In genomic region chr15:82353078-82353744, GRCm38 (mm10) we compare ENCODE assay signal across 8 mouse cellular contexts. TPM values are rescaled to one million over a fixed set of nuclear protein-coding genes. Genes with fewer than 3 reads are reported as not detected.
A peak's percentile ranks its signal among the peaks of the same experiment; 100 is the strongest.
DNase-seq lines count a peak whose midpoint lies in the region; ATAC-seq and TF ChIP-seq lines count a peak whose summit lies in the region.

No protein-coding gene starts in this region.

- peaks cover 39% of the 10 kb centered on the region for H3K4me1 ChIP-seq in heart, embryonic 13.5 days
- peaks cover 0 to 5% of the 10 kb centered on the region in 2 experiments; a peak in 1 of 4 replicates for H3K4me1 ChIP-seq in ES-E14 (ENCODE audit: control insufficient read depth in 2 of 2, insufficient read depth in 2 of 2, low read length in 2 of 2, poor library complexity in 1 of 2)
- peaks cover 26% of the 10 kb centered on the region for H3K4me1 ChIP-seq in forebrain, embryonic 15.5 days
- peaks cover 58% of the 10 kb centered on the region for H3K4me1 ChIP-seq in liver, embryonic 12.5 days

- intact Hi-C loops in heart, postnatal 14 days (cut with DNase I): no loop called here
- intact Hi-C loops in left cerebral cortex, postnatal 14 days (cut with DNase I): no loop called here

- no peak for ATAC-seq in heart, embryonic 13.5 days (ENCODE audit: extremely low read depth, insufficient number of reproducible peaks, low FRiP score, low TSS enrichment)
- ATAC-seq in forebrain, embryonic 15.5 days (replicated peaks): peak; percentile 1; the same call in 1 of the 2 replicates
- no peak for ATAC-seq in liver, embryonic 12.5 days

- WGBS in heart, embryonic 13.5 days: 25% methylated on average over 14 of the region's 14 CpGs
- 31% methylated on average over 14 of the region's 14 CpGs for WGBS in forebrain, embryonic 15.5 days
- WGBS in liver, embryonic 12.5 days (ENCODE audit: insufficient replicate concordance): 16% methylated on average over 14 of the region's 14 CpGs

- H3K4me2 ChIP-seq in heart, embryonic 13.5 days: peak overlapping the region; percentile 90
- H3K4me2 ChIP-seq in forebrain, embryonic 15.5 days (replicated peaks): peak overlapping the region; percentile 81
- peak overlapping the region; percentile 84 for H3K4me2 ChIP-seq in liver, embryonic 12.5 days

- in situ Hi-C loops in ES-E14 (cut with MboI; ENCODE audit: low sequenced_read_pairs in 2 of 2, unreplicated experiment in 2 of 2): loop anchor here in 1 of 2 experiments (10.0 kb wide), 1 partner anchor 692 kb away; no protein-coding TSS in a partner anchor

- no peaks in the 10 kb centered on the region for H3K27me3 ChIP-seq in heart, embryonic 13.5 days (replicated peaks)
- no peaks in the 10 kb centered on the region for H3K27me3 ChIP-seq in forebrain, embryonic 15.5 days
- no peaks in the 10 kb centered on the region for H3K27me3 ChIP-seq in liver, embryonic 12.5 days (replicated peaks)

- peak overlapping the region; percentile 92 for H3K4me3 ChIP-seq in heart, embryonic 13.5 days
- peak overlapping the region; percentile 86 to 90 for H3K4me3 ChIP-seq in ES-E14 (ENCODE audit: insufficient read depth in 1 of 2, low read depth in 1 of 2, low read length in 2 of 2, poor library complexity in 1 of 2, severe bottlenecking in 1 of 2)
- peak overlapping the region; percentile 99 for H3K4me3 ChIP-seq in forebrain, embryonic 15.5 days
- peak overlapping the region; percentile 96 for H3K4me3 ChIP-seq in liver, embryonic 12.5 days

- DNase-seq in heart, postnatal 14 days: no peak
- no peak for DNase-seq in ES-E14 (ENCODE audit: low read depth, low spot score)
- peak; percentile 36 for DNase-seq in thymus, postnatal 4 days
- no peak for DNase-seq in left cerebral cortex, postnatal 14 days (ENCODE audit: low spot score in 2 of 2)
- DNase-seq in embryo, embryonic 9.5 days (ENCODE audit: extremely low spot score): no peak

- H3K9me3 ChIP-seq in heart, embryonic 13.5 days: no peaks in the 10 kb centered on the region
- no peaks in the 10 kb centered on the region for H3K9me3 ChIP-seq in ES-E14 (ENCODE audit: control insufficient read depth, insufficient read depth, low read depth, low read length)
- no peaks in the 10 kb centered on the region for H3K9me3 ChIP-seq in forebrain, embryonic 15.5 days
- no peaks in the 10 kb centered on the region for H3K9me3 ChIP-seq in liver, embryonic 12.5 days (replicated peaks)

- peak overlapping the region; percentile 99 for H3K9ac ChIP-seq in heart, embryonic 13.5 days
- H3K9ac ChIP-seq in ES-E14 (ENCODE audit: insufficient read depth, low read depth, low read length, poor library complexity, severe bottlenecking): peak overlapping the region; percentile 96
- peak overlapping the region; percentile 99 for H3K9ac ChIP-seq in forebrain, embryonic 15.5 days (replicated peaks)
- H3K9ac ChIP-seq in liver, embryonic 12.5 days: peak overlapping the region; percentile 99

- peaks cover 32% of the 10 kb centered on the region for H3K36me3 ChIP-seq in heart, embryonic 13.5 days
- peaks cover 20% of the 10 kb centered on the region for H3K36me3 ChIP-seq in ES-E14 (ENCODE audit: control insufficient read depth, insufficient read depth, low read length, poor library complexity, severe bottlenecking)
- peaks cover 28% of the 10 kb centered on the region for H3K36me3 ChIP-seq in forebrain, embryonic 15.5 days
- H3K36me3 ChIP-seq in liver, embryonic 12.5 days: peaks cover 33% of the 10 kb centered on the region

- H3K27ac ChIP-seq in heart, embryonic 13.5 days (replicated peaks): peak overlapping the region; percentile 94
- no peak overlapping the region for H3K27ac ChIP-seq in ES-E14 (ENCODE audit: insufficient read depth, low read depth, low read length, poor library complexity, severe bottlenecking)
- H3K27ac ChIP-seq in forebrain, embryonic 15.5 days (replicated peaks): peak overlapping the region; percentile 88; the same call in 1 of the 2 replicates
- H3K27ac ChIP-seq in liver, embryonic 12.5 days: peak overlapping the region; percentile 94

TF ChIP-seq in ES-E14, 5 proteins besides CTCF, POLR2A, EP300 and RAD21:
- TF ChIP-seq MAFK (IDR thresholded peaks at IDR 0.05; ENCODE audit: insufficient read depth, low read depth, low read length) (no peak), HCFC1 (IDR thresholded peaks at IDR 0.05; ENCODE audit: borderline replicate concordance, insufficient read depth, low read length) (no peak), CHD2 (IDR thresholded peaks at IDR 0.05; ENCODE audit: low read depth, low read length) (no peak), ZNF384 (IDR thresholded peaks at IDR 0.05; ENCODE audit: low read depth, low read length) (no peak), ZC3H11A (IDR thresholded peaks at IDR 0.05; ENCODE audit: borderline replicate concordance, low read depth, low read length) (no peak)
TF ChIP-seq in ES-E14: peak in this region for 0.

RNA-seq across cellular contexts. Expression of gene Ndufa6, which starts 0.9 kb away (rescaled TPM):
- polyA plus RNA-seq in heart, embryonic 13.5 days (2015; fragmentation: Nextera tagmentation; extraction: Ambion mirVana): 473 and 541 TPM in 2 replicates
- total RNA-seq in heart, postnatal 14 days (2021): 100 to 1,000 TPM; 577 to 610 TPM
- total RNA-seq in ES-E14 (2012; rRNA removed): 256 and 306 TPM in 2 replicates
- polyA plus RNA-seq in forebrain, embryonic 15.5 days (2015; fragmentation: Nextera tagmentation; extraction: Ambion mirVana): 322 and 334 TPM in 2 replicates
- 368 and 383 TPM in 2 replicates for polyA plus RNA-seq in liver, embryonic 12.5 days (2016; fragmentation: Nextera tagmentation; extraction: Ambion mirVana)
- 100 to 1,000 TPM; 174 to 193 TPM for total RNA-seq in left cerebral cortex, postnatal 14 days (2021)

RNA-seq across cellular contexts. Expression of gene Smdt1, which starts 14.5 kb away (rescaled TPM):
- 334 and 366 TPM in 2 replicates for polyA plus RNA-seq in heart, embryonic 13.5 days (2015; fragmentation: Nextera tagmentation; extraction: Ambion mirVana)
- total RNA-seq in heart, postnatal 14 days (2021): 100 to 1,000 TPM; 197 to 205 TPM
- 172 and 222 TPM in 2 replicates for total RNA-seq in ES-E14 (2012; rRNA removed)
- 292 and 313 TPM in 2 replicates for polyA plus RNA-seq in forebrain, embryonic 15.5 days (2015; fragmentation: Nextera tagmentation; extraction: Ambion mirVana)
- polyA plus RNA-seq in liver, embryonic 12.5 days (2016; fragmentation: Nextera tagmentation; extraction: Ambion mirVana): 193 and 196 TPM in 2 replicates
- total RNA-seq in left cerebral cortex, postnatal 14 days (2021): 100 to 1,000 TPM; 130 to 131 TPM

RNA-seq across cellular contexts. Expression of gene Pheta2, which starts 14.5 kb away (rescaled TPM):
- polyA plus RNA-seq in heart, embryonic 13.5 days (2015; fragmentation: Nextera tagmentation; extraction: Ambion mirVana): 9.2 TPM in 2 replicates
- 1 to 10 TPM; 2.0 to 2.3 TPM for total RNA-seq in heart, postnatal 14 days (2021)
- 0.85 and 0.95 TPM in 2 replicates for total RNA-seq in ES-E14 (2012; rRNA removed)
- 1.4 and 1.5 TPM in 2 replicates for polyA plus RNA-seq in forebrain, embryonic 15.5 days (2015; fragmentation: Nextera tagmentation; extraction: Ambion mirVana)
- 39.1 and 42.8 TPM in 2 replicates for polyA plus RNA-seq in liver, embryonic 12.5 days (2016; fragmentation: Nextera tagmentation; extraction: Ambion mirVana)
- total RNA-seq in left cerebral cortex, postnatal 14 days (2021): 1 to 10 TPM; 1.2 to 1.3 TPM

RNA-seq across cellular contexts. Expression of gene Naga, which starts 14.5 kb away (rescaled TPM):
- 42.2 and 44.7 TPM in 2 replicates for polyA plus RNA-seq in heart, embryonic 13.5 days (2015; fragmentation: Nextera tagmentation; extraction: Ambion mirVana)
- total RNA-seq in heart, postnatal 14 days (2021): 10 to 100 TPM; 28.9 to 33.4 TPM
- 17.6 and 35.3 TPM in 2 replicates for total RNA-seq in ES-E14 (2012; rRNA removed)
- 23.2 and 23.9 TPM in 2 replicates for polyA plus RNA-seq in forebrain, embryonic 15.5 days (2015; fragmentation: Nextera tagmentation; extraction: Ambion mirVana)
- polyA plus RNA-seq in liver, embryonic 12.5 days (2016; fragmentation: Nextera tagmentation; extraction: Ambion mirVana): 36.5 and 40.8 TPM in 2 replicates
- total RNA-seq in left cerebral cortex, postnatal 14 days (2021): 10 to 100 TPM; 35.7 to 37.8 TPM

RNA-seq across cellular contexts. Expression of gene Cyp2d22, which starts 26.8 kb away (rescaled TPM):
- polyA plus RNA-seq in heart, embryonic 13.5 days (2015; fragmentation: Nextera tagmentation; extraction: Ambion mirVana): 9.0 and 12.4 TPM in 2 replicates
- total RNA-seq in heart, postnatal 14 days (2021): 10 to 100 TPM; 21.9 to 25.7 TPM
- total RNA-seq in ES-E14 (2012; rRNA removed): 0.94 and 2.3 TPM in 2 replicates
- polyA plus RNA-seq in forebrain, embryonic 15.5 days (2015; fragmentation: Nextera tagmentation; extraction: Ambion mirVana): 1.9 and 2.7 TPM in 2 replicates
- polyA plus RNA-seq in liver, embryonic 12.5 days (2016; fragmentation: Nextera tagmentation; extraction: Ambion mirVana): 8.0 and 8.1 TPM in 2 replicates
- 10 to 100 TPM; 20.9 to 21.9 TPM for total RNA-seq in left cerebral cortex, postnatal 14 days (2021)
